Mouse (Mus musculus) neural tube, embryonic 14.5 days (tissue): ENCODE results near the gene Suco. TPM values are rescaled to one million over a fixed set of nuclear protein-coding genes. Genes with fewer than 3 reads are reported as not detected.

Experiments
- ATAC-seq: fragments of 200-750 bp; cut with Nextera tagmentation; 2 replicates; pipeline ENCODE4 v1.8.0; 2017; ENCODE audit warnings: low read depth, mild to moderate bottlenecking, moderate TSS enrichment, moderate library complexity
- H3K27ac ChIP-seq: fragments of 300-500 bp; sonication (generic); 2 replicates; pipeline ENCODE4 v1.5.1; 2014; ENCODE audit warnings: low read depth, mild to moderate bottlenecking, control low read depth, low read length, moderate library complexity, mixed read lengths
- H3K27me3 ChIP-seq: fragments of 300-500 bp; sonication (generic); 2 replicates; pipeline ENCODE4 v1.6.1; 2014; ENCODE audit warnings: low read length; ENCODE audit not compliant: control insufficient read depth, insufficient read depth
- H3K36me3 ChIP-seq: fragments of 300-500 bp; sonication (generic); 2 replicates; pipeline ENCODE4 v1.6.1; 2014; ENCODE audit warnings: low read length, mixed read lengths; ENCODE audit not compliant: control insufficient read depth, insufficient read depth
- H3K4me1 ChIP-seq: fragments of 300-500 bp; sonication (generic); 2 replicates; pipeline ENCODE4 v1.6.1; 2014; ENCODE audit warnings: low read length; ENCODE audit not compliant: control insufficient read depth, insufficient read depth
- H3K4me2 ChIP-seq: fragments of 300-500 bp; sonication (generic); 2 replicates; pipeline ENCODE4 v1.6.1; 2014; ENCODE audit warnings: mild to moderate bottlenecking, low read depth, low read length, control low read depth
- H3K4me3 ChIP-seq: fragments of 300-500 bp; sonication (generic); 2 replicates; pipeline ENCODE4 v1.5.1; 2014; ENCODE audit warnings: low read depth, low read length, control low read depth, mixed read lengths
- H3K9ac ChIP-seq: fragments of 300-500 bp; sonication (generic); replicated peaks from 2 replicates; pipeline ENCODE4 v1.6.1; 2014; ENCODE audit warnings: low read depth, mild to moderate bottlenecking, control low read depth, low read length, mixed read lengths
- H3K9me3 ChIP-seq: fragments of 300-500 bp; sonication (generic); 2 replicates; pipeline ENCODE4 v1.6.1; 2016; ENCODE audit warnings: low read length; ENCODE audit not compliant: control insufficient read depth
- WGBS: fragments of 180-500 bp; shearing (Covaris S2); extraction: QIAGEN DNeasy Blood & Tissue Kit; methylation state at CpG from one replicate; pipeline ENCODE4 v1.1.7; 2014; 5-methylcytosine and 5-hydroxymethylcytosine counted together
- polyA plus RNA-seq: library from polyadenylated mRNA; unstranded; fragments of >200 nt; fragmentation: Nextera tagmentation; extraction: Ambion mirVana; gene quantifications from 2 replicates; pipeline ENCODE4 v1.2.1, GENCODE M21; 2014

The Suco gene
- polyA plus RNA-seq, 1 experiment from 2014 or later = 31.3 TPM

- Histone ChIP-seq H3K4me2 (no peak overlapping the region), H3K9me3 (no peaks in the 10 kb centered on the region), H3K4me1 (peaks cover 9% of the 10 kb centered on the region), H3K4me3 (no peak overlapping the region), H3K9ac (no peak overlapping the region), H3K27ac (no peak overlapping the region), H3K36me3 (no peaks in the 10 kb centered on the region), H3K27me3 (no peaks in the 10 kb centered on the region)
- no peak for ATAC-seq
- WGBS = 78% methylated on average over 1 of the region's 1 CpGs
Observed at GRCm38 (mm10) chr1:161869422-161869821, 7.1 kb downstream of the Suco start.

DNA sequence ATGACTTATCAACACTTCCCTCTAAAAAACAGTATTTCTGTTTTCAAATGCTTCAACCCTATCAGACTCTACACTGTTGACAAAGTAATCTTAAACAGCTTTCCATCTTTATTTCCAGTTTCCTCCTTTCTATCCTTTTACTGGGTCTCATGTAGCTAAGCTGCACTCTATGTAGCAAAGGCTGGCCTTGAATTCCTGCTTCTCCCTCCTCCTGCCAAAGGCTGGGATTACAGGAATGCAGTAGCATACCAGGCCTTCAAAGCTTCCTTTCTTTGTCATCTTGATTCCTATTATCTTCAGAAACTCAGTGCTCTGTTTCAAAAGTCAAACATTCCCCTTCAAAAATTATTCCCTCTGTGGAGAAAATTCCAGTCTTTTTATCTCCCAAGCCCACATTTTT, 8.1 kb downstream of the Suco start:
- Histone ChIP-seq H3K9ac (no peak overlapping the region), H3K36me3 (no peaks in the 10 kb centered on the region), H3K27me3 (no peaks in the 10 kb centered on the region), H3K4me1 (no peaks in the 10 kb centered on the region), H3K4me3 (no peak overlapping the region), H3K9me3 (no peaks in the 10 kb centered on the region), H3K27ac (no peak overlapping the region), H3K4me2 (no peak overlapping the region)
- ATAC-seq = no peak

- no peak overlapping the region for H3K27ac ChIP-seq
- H3K36me3 ChIP-seq = no peaks in the 10 kb centered on the region
- H3K4me3 ChIP-seq = no peak overlapping the region
- 51% methylated on average over 2 of the region's 2 CpGs for WGBS
- no peak overlapping the region for H3K4me2 ChIP-seq
- H3K9me3 ChIP-seq = no peaks in the 10 kb centered on the region
- no peak overlapping the region for H3K9ac ChIP-seq
- no peak for ATAC-seq
- H3K4me1 ChIP-seq = no peaks in the 10 kb centered on the region
- H3K27me3 ChIP-seq = no peaks in the 10 kb centered on the region
Observed at GRCm38 (mm10) chr1:161863742-161864141, 12.7 kb downstream of the Suco start.

- peaks cover 3% of the 10 kb centered on the region; the same call in 1 of the 2 replicates for H3K36me3 ChIP-seq
- no peak overlapping the region for H3K4me3 ChIP-seq
- no peak overlapping the region for H3K9ac ChIP-seq
- H3K27me3 ChIP-seq = no peaks in the 10 kb centered on the region
- 99% methylated on average over 2 of the region's 2 CpGs for WGBS
- no peak overlapping the region for H3K27ac ChIP-seq
- H3K4me1 ChIP-seq = no peaks in the 10 kb centered on the region
- no peak overlapping the region for H3K4me2 ChIP-seq
- no peak for ATAC-seq
- no peaks in the 10 kb centered on the region for H3K9me3 ChIP-seq
Observed at GRCm38 (mm10) chr1:161859248-161859647, 17.2 kb downstream of the Suco start.

GRCm38 (mm10) chr1:161826677-161827076, 49.8 kb downstream of the Suco start:
- Histone ChIP-seq H3K9ac (no peak overlapping the region), H3K27ac (no peak overlapping the region), H3K4me2 (no peak overlapping the region), H3K9me3 (no peaks in the 10 kb centered on the region), H3K4me3 (no peak overlapping the region), H3K4me1 (no peaks in the 10 kb centered on the region), H3K36me3 (peaks cover 11% of the 10 kb centered on the region; the same call in 1 of the 2 replicates), H3K27me3 (no peaks in the 10 kb centered on the region)
- 96% methylated on average over 2 of the region's 2 CpGs for WGBS
- no peak for ATAC-seq

DNA sequence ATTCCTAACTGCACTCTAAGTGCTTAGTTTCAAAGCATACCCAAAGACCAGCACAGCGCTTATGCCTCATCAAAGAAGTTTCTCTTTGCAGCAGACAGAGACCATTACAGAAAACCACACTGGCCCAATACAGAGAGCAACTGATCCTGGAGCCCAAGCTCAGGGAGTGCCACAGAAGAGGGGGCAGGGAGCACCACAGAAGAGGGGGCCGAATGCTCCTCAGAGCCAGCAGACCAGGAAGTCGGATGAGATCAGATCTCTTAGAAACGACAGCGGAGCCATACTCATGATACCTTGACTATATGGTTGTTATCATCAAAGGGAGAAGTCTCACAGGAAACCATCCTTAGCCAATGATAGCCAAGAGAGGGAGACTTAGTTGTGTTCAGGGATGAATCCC, 67.1 kb downstream of the Suco start:
- WGBS = 92% methylated on average over 5 of the region's 5 CpGs
- ATAC-seq = no peak
- H3K27ac ChIP-seq = no peak overlapping the region
- no peaks in the 10 kb centered on the region for H3K27me3 ChIP-seq
- H3K9ac ChIP-seq = no peak overlapping the region
- no peaks in the 10 kb centered on the region for H3K36me3 ChIP-seq
- no peaks in the 10 kb centered on the region for H3K9me3 ChIP-seq
- no peak overlapping the region for H3K4me2 ChIP-seq
- H3K4me3 ChIP-seq = no peak overlapping the region
- H3K4me1 ChIP-seq = no peaks in the 10 kb centered on the region

DNA sequence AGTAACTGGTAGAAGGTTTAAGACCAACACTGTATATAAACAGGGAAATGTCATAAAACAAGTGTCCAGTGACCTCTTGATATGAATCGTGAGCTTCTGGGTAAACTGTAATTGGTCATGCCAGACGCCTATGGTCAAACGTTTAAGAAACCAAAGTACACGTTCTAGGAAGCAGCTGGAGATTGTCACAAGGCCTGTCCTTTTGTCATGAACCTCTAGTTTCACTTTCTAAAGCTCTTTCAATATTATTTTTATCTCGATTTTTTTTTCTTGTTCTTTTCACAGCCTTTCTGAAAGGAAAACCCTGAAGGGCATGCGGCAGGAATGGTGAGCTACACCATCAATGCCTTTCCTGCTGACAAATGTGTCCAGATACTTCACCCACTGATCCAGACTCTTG, 67.5 kb downstream of the Suco start:
- 86% methylated on average over 6 of the region's 6 CpGs for WGBS
- Histone ChIP-seq H3K9me3 (no peaks in the 10 kb centered on the region), H3K4me2 (no peak overlapping the region), H3K27me3 (no peaks in the 10 kb centered on the region), H3K9ac (no peak overlapping the region), H3K36me3 (no peaks in the 10 kb centered on the region), H3K4me1 (no peaks in the 10 kb centered on the region), H3K4me3 (no peak overlapping the region), H3K27ac (no peak overlapping the region)
- no peak for ATAC-seq

- Histone ChIP-seq H3K9me3 (no peaks in the 10 kb centered on the region), H3K27ac (no peak overlapping the region), H3K4me1 (no peaks in the 10 kb centered on the region), H3K4me3 (no peak overlapping the region), H3K27me3 (no peaks in the 10 kb centered on the region), H3K36me3 (no peaks in the 10 kb centered on the region), H3K4me2 (no peak overlapping the region), H3K9ac (no peak overlapping the region)
- 92% methylated on average over 8 of the region's 8 CpGs for WGBS
- no peak for ATAC-seq
Observed at GRCm38 (mm10) chr1:161804541-161804971, 71.9 kb downstream of the Suco start.

- Histone ChIP-seq H3K4me2 (no peak overlapping the region), H3K4me1 (no peaks in the 10 kb centered on the region), H3K27me3 (no peaks in the 10 kb centered on the region), H3K9ac (no peak overlapping the region), H3K9me3 (no peaks in the 10 kb centered on the region), H3K4me3 (no peak overlapping the region), H3K27ac (no peak overlapping the region), H3K36me3 (no peaks in the 10 kb centered on the region)
- WGBS = 95% methylated on average over 2 of the region's 2 CpGs
- ATAC-seq = no peak
Observed at GRCm38 (mm10) chr1:161801321-161801720, 75.2 kb downstream of the Suco start.

- Histone ChIP-seq H3K4me2 (no peak overlapping the region), H3K27me3 (no peaks in the 10 kb centered on the region), H3K9ac (no peak overlapping the region), H3K4me1 (no peaks in the 10 kb centered on the region), H3K4me3 (no peak overlapping the region), H3K9me3 (no peaks in the 10 kb centered on the region), H3K27ac (no peak overlapping the region), H3K36me3 (no peaks in the 10 kb centered on the region)
- no peak for ATAC-seq
Observed at GRCm38 (mm10) chr1:161800256-161800655, 76.2 kb downstream of the Suco start.
